Mouse (Mus musculus): ENCODE measurements around the gene Hhipl2. TPM values are rescaled to one million over a fixed set of nuclear protein-coding genes. Genes with fewer than 3 reads are reported as not detected.

Gene Hhipl2
- polyA plus RNA-seq, 1 experiment: not detected

GRCm38 (mm10) chr1:183453066-183453465 is 35.1 kb downstream of the Hhipl2 start:
- H3K4me3 ChIP-seq (ENCODE audit: insufficient read depth, low read length): no peak overlapping the region
- H3K4me1 ChIP-seq (ENCODE audit: control insufficient read depth, insufficient read depth, low read length): no peaks in the 10 kb centered on the region
- no peak for TF ChIP-seq CTCF (IDR thresholded peaks at IDR 0.05; ENCODE audit: low read depth, low read length)
- TF ChIP-seq POLR2A (IDR thresholded peaks at IDR 0.05; ENCODE audit: borderline replicate concordance, low read depth, low read length): no peak
- H3K27ac ChIP-seq (ENCODE audit: insufficient read depth, low read depth, low read length): no peak overlapping the region

Other genes with a start within 250 kb of the Hhipl2 start
- gene Disp1, start 196.7 kb upstream of the Hhipl2 start, polyA plus RNA-seq (2012; ENCODE audit: insufficient read depth, insufficient read length, missing spikeins): 5.4 and 7.2 TPM in 2 replicates
- gene Aida, start 121.6 kb upstream of the Hhipl2 start, polyA plus RNA-seq (2012; ENCODE audit: insufficient read depth, insufficient read length, missing spikeins): 52.2 and 68.8 TPM in 2 replicates
- 77.3 and 80.5 TPM in 2 replicates for gene Brox, start 120.9 kb upstream of the Hhipl2 start, polyA plus RNA-seq (2012; ENCODE audit: insufficient read depth, insufficient read length, missing spikeins)
- 127 and 149 TPM in 2 replicates for gene Mia3, start 48.7 kb upstream of the Hhipl2 start, polyA plus RNA-seq (2012; ENCODE audit: insufficient read depth, insufficient read length, missing spikeins)
- gene Taf1a, start 29.2 kb upstream of the Hhipl2 start, polyA plus RNA-seq (2012; ENCODE audit: insufficient read depth, insufficient read length, missing spikeins): 8.1 TPM in 2 replicates